Comparison of ENCODE assay signal across 1 mouse cellular context in the genomic region with DNA sequence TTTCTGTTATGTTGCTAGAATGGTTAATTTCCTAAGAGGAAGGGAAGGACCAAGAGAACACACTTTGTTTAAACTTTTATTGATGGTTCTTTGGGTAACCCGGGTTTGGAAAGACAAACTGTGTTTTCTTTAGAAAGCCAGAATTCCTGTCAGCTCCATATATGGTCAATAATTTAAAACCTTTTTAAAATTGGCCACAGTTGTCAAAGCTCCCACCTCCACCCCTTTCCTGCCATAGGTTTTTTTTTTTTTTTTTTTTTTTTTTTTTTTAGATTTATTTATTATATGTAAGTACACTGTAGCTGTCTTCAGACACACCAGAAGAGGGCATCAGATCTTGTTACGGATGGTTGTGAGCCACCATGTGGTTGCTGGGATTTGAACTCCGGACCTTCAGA.
A peak's percentile ranks its signal among the peaks of the same experiment; 100 is the strongest.
TF ChIP-seq lines count a peak whose summit lies in the region.

No protein-coding gene starts in this region.

TF ChIP-seq in MEL, 35 proteins besides CTCF, POLR2A, EP300 and RAD21:
- TF ChIP-seq ZNF384 (IDR thresholded peaks at IDR 0.05; ENCODE audit: low read depth, low read length) (peak; percentile 79), SMC3 (IDR thresholded peaks at IDR 0.05; ENCODE audit: low read depth, low read length) (0 out of 2 replicates have a peak, but pooled peaks have one; percentile 4)
